21 mouse cellular contexts compared by ENCODE assay signal in genomic region chr7:82192512-82192911, GRCm38 (mm10). TPM values are rescaled to one million over a fixed set of nuclear protein-coding genes. Genes with fewer than 3 reads are reported as not detected.
DNase-seq lines count a peak whose midpoint lies in the region; ATAC-seq and TF ChIP-seq lines count a peak whose summit lies in the region.
"Had no signal": no experiment of that assay in that cellular context is flagged by ENCODE, and none has a peak within 500 bp of the region (broad histone marks: within the 10 kb centered on the region; RNA-seq: fewer than 3 reads in every experiment).

No protein-coding gene starts in this region.

- H3K27ac ChIP-seq in lung, embryonic 14.5 days (ENCODE audit: low read depth): no peak overlapping the region
- H3K27ac ChIP-seq: embryonic facial prominence, embryonic 12.5 days; forebrain, embryonic 12.5 days; heart, adult 2 months; heart, embryonic 15.5 days; hindbrain, embryonic 13.5 days had no signal

- no peak overlapping the region for H3K4me2 ChIP-seq in lung, embryonic 14.5 days
- H3K4me2 ChIP-seq: embryonic facial prominence, embryonic 12.5 days; forebrain, embryonic 12.5 days; heart, embryonic 11.5 days; heart, embryonic 15.5 days; hindbrain, embryonic 13.5 days had no signal

- no peaks in the 10 kb centered on the region for H3K4me1 ChIP-seq in lung, embryonic 14.5 days (ENCODE audit: insufficient read depth)
- no peaks in the 10 kb centered on the region for H3K4me1 ChIP-seq in lung, adult 2 months (ENCODE audit: control insufficient read depth, insufficient read depth, low read length)
- H3K4me1 ChIP-seq: embryonic facial prominence, embryonic 12.5 days; forebrain, embryonic 12.5 days; heart, embryonic 15.5 days had no signal

- ATAC-seq in lung, embryonic 14.5 days (ENCODE audit: insufficient read depth): no peak
- ATAC-seq: forebrain, embryonic 16.5 days had no signal

- no peak overlapping the region for H3K4me3 ChIP-seq in lung, embryonic 14.5 days (ENCODE audit: low read depth, low read length)
- no peak overlapping the region for H3K4me3 ChIP-seq in lung, adult 2 months (replicated peaks; ENCODE audit: extremely low read depth, low read depth, low read length)
- H3K4me3 ChIP-seq: embryonic facial prominence, embryonic 12.5 days; forebrain, embryonic 12.5 days; heart, adult 2 months; heart, embryonic 15.5 days; hindbrain, embryonic 13.5 days had no signal

- no peak for TF ChIP-seq POLR2A in lung, adult 2 months (IDR thresholded peaks at IDR 0.05; ENCODE audit: borderline replicate concordance, extremely low read depth, low read depth, low read length)

- 39% methylated on average over 4 of the region's 4 CpGs for WGBS in lung, embryonic 14.5 days
- WGBS in lung, adult 2 months: 43% methylated on average over 4 of the region's 4 CpGs

- no peak for TF ChIP-seq CTCF in lung, embryonic 14.5 days (IDR thresholded peaks at IDR 0.05; ENCODE audit: low read depth)
- TF ChIP-seq CTCF in lung, adult 2 months (IDR thresholded peaks at IDR 0.05; ENCODE audit: insufficient read depth, low read length): no peak

- no peak overlapping the region for H3K9ac ChIP-seq in lung, embryonic 14.5 days
- H3K9ac ChIP-seq: embryonic facial prominence, embryonic 12.5 days; forebrain, embryonic 12.5 days; heart, embryonic 15.5 days; hindbrain, embryonic 13.5 days had no signal

- DNase-seq in lung, embryonic 14.5 days: peak; percentile 18
- DNase-seq in lung, adult 2 months: no peak
- DNase-seq in urinary bladder, postnatal 14 days (ENCODE audit: low spot score): peak; percentile 8
- DNase-seq in urinary bladder, postnatal 10 days (ENCODE audit: low spot score): no peak
- DNase-seq in adipocyte (ENCODE audit: low spot score): peak; percentile 8
- no peak for DNase-seq in ovary, adult 18-20 months (ENCODE audit: low spot score)
- no peak for DNase-seq in cerebellum, adult 11-12 months
- DNase-seq in kidney, postnatal 10 days: no peak
- DNase-seq: adrenal gland, adult 2 months; adrenal gland, postnatal 25 days; cerebellum, adult 8-10 months; cerebellum, postnatal 14 days; gastrocnemius, postnatal 14 days; heart, adult 2 months; heart, postnatal 14 days had no signal

- no peaks in the 10 kb centered on the region for H3K27me3 ChIP-seq in lung, embryonic 14.5 days (ENCODE audit: insufficient read depth, low read length)
- H3K27me3 ChIP-seq: embryonic facial prominence, embryonic 12.5 days; forebrain, embryonic 12.5 days; heart, embryonic 15.5 days; hindbrain, embryonic 13.5 days had no signal

- no peaks in the 10 kb centered on the region for H3K36me3 ChIP-seq in lung, embryonic 14.5 days (ENCODE audit: insufficient read depth)
- H3K36me3 ChIP-seq: embryonic facial prominence, embryonic 12.5 days; forebrain, embryonic 12.5 days; heart, embryonic 15.5 days had no signal

- no peaks in the 10 kb centered on the region for H3K9me3 ChIP-seq in lung, embryonic 14.5 days (ENCODE audit: low read depth, low read length)
- H3K9me3 ChIP-seq: embryonic facial prominence, embryonic 12.5 days; forebrain, embryonic 12.5 days; heart, embryonic 15.5 days; hindbrain, embryonic 13.5 days had no signal

RNA-seq across cellular contexts. Expression of gene Sh3gl3, which starts 18.9 kb away (rescaled TPM):
- polyA plus RNA-seq in lung, embryonic 14.5 days (2014; fragmentation: Nextera tagmentation; extraction: Ambion mirVana): 3.6 and 3.9 TPM in 2 replicates
- polyA plus RNA-seq in lung, adult 2 months (2012; rRNA removed): 0.17 and 0.73 TPM in 2 replicates

Comparison
In these comparisons a context has a peak if more than half of its experiments do, and no peak if none do; other contexts are left out.
1. DNase-seq: peak in lung, embryonic 14.5 days (single experiment), urinary bladder, postnatal 14 days (single experiment) and adipocyte (single experiment); none in lung, adult 2 months (single experiment), urinary bladder, postnatal 10 days (single experiment), ovary, adult 18-20 months (single experiment), cerebellum, adult 11-12 months (single experiment) and kidney, postnatal 10 days (single experiment).